Mouse (Mus musculus): ENCODE data around the gene 4933416C03Rik. TPM values are rescaled to one million over a fixed set of nuclear protein-coding genes. Genes with fewer than 3 reads are reported as not detected.

The 4933416C03Rik gene
- total and polyA plus RNA-seq, 3 experiments = not detected

DNA sequence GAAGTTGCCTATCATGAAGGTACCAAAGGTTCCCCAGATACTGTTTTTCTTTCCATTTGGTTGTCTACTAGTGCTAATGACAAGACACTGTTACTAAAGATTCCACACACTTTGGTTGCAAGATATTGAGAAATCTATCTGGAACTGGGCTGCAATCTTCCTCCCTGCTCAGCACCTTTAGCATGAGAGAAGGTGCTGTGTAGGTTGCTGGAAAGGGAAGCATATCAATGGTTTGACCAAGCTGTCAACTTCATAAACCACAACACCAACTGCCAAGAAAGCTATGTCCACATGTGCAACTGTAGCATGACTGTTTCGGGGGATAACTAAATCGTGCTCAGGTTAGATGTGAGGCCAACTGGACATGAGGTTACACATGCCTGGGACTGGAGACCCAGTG lies 7.7 kb upstream of the 4933416C03Rik start:
- Histone ChIP-seq H3K27me3 (ENCODE audit: insufficient read depth, low read length) (no peaks in the 10 kb centered on the region), H3K4me1 (ENCODE audit: insufficient read depth, low read depth, low read length) (no peaks in the 10 kb centered on the region), H3K4me3 (ENCODE audit: low read depth, low read length) (no peak overlapping the region), H3K36me3 (replicated peaks) (no peaks in the 10 kb centered on the region), H3K9me3 (replicated peaks) (peaks cover 6% of the 10 kb centered on the region)
- DNase-seq (ENCODE audit: low spot score) (no peak), ATAC-seq (ENCODE audit: extremely low read depth, insufficient number of reproducible peaks, low FRiP score, poor library complexity, severe bottlenecking) (no peak)
- TF ChIP-seq CTCF (IDR thresholded peaks at IDR 0.05; ENCODE audit: low read depth, low read length) (no peak), TAL1 (conservative IDR thresholded peaks at IDR 0.05; ENCODE audit: low read depth, low read length) (no peak), POLR2AphosphoS5 (IDR thresholded peaks at IDR 0.05; ENCODE audit: insufficient replicate concordance, low read depth, low read length) (no peak), GATA1 (IDR thresholded peaks at IDR 0.05; ENCODE audit: borderline replicate concordance, low read length) (no peak), GATA2 (IDR thresholded peaks at IDR 0.05; ENCODE audit: borderline replicate concordance, low read depth, low read length) (no peak)

DNA sequence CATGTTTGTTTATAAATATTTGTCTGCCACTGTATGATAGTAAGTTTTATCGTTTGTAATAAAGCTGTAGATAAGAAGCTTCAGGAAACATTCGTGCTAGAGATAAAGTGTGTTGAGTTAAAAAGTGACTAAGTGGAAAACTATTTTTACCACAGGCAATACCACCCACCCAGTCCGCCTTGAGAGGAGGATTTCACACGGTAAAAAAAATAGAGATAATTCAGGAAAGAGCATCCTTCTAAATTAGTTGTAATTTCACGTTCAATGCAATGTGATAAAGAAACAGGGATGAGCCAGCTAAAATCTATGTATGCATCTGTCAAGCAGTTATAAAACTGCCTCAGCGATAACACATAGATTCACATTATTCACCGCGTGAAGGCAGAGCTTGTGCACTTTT lies 3.3 kb upstream of the 4933416C03Rik start:
- no peaks in the 10 kb centered on the region for H3K36me3 ChIP-seq (replicated peaks)
- DNase-seq (ENCODE audit: low spot score) (no peak), ATAC-seq (ENCODE audit: extremely low read depth, insufficient number of reproducible peaks, low FRiP score, poor library complexity, severe bottlenecking) (no peak)
- no peak for TF ChIP-seq CTCF (IDR thresholded peaks at IDR 0.05; ENCODE audit: low read depth, low read length)
- TF ChIP-seq TAL1 (conservative IDR thresholded peaks at IDR 0.05; ENCODE audit: low read depth, low read length) = no peak
- no peak for TF ChIP-seq GATA1 (IDR thresholded peaks at IDR 0.05; ENCODE audit: borderline replicate concordance, low read length)
- TF ChIP-seq GATA2 (IDR thresholded peaks at IDR 0.05; ENCODE audit: borderline replicate concordance, low read depth, low read length) = no peak
- no peak for TF ChIP-seq POLR2AphosphoS5 (IDR thresholded peaks at IDR 0.05; ENCODE audit: insufficient replicate concordance, low read depth, low read length)
- H3K4me1 ChIP-seq (ENCODE audit: insufficient read depth, low read depth, low read length) = no peaks in the 10 kb centered on the region
- no peaks in the 10 kb centered on the region; the same call in 1 of the 2 replicates for H3K27me3 ChIP-seq (ENCODE audit: insufficient read depth, low read length)
- no peak overlapping the region for H3K4me3 ChIP-seq (ENCODE audit: low read depth, low read length)
- peaks cover 22% of the 10 kb centered on the region for H3K9me3 ChIP-seq (replicated peaks)

DNA sequence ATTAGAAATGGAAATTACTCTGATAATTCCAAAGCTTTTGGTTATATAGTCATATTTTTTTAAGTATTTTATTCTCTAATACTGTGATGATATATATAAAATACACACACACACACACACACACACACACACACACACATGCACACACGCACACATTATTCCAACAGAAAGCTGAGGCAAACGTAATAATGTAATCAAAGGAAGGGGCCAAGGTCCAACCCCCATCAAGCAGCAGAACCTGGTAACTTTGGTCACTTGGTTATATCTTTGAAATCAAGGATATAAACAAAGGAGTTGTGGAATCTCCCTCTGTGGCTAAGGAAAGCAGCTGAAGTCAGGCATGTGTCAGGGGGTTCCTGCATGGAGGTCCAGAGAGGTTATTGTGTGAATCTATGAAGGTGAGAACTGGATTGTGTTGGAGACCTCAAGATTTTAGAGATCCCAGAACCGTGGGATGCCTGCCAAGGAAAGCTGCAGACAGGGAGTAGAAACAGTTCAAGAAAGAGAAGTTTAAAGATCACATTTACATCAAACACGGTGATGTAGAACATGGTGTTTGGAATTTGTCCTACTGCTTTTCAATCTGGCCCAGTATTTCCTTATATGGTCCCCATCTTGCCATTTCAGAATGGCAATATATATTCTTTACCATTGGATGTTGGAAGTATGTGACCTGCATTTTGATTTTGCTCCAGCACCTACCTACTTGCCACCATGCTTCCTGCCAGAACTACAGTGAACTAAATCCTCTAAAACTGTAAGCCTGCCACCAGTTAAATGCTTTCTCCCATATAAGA lies 2.4 kb upstream of the 4933416C03Rik start:
- Histone ChIP-seq H3K9me3 (replicated peaks) (peaks cover 18% of the 10 kb centered on the region), H3K36me3 (replicated peaks) (no peaks in the 10 kb centered on the region), H3K4me1 (ENCODE audit: insufficient read depth, low read depth, low read length) (no peaks in the 10 kb centered on the region), H3K27me3 (ENCODE audit: insufficient read depth, low read length) (no peaks in the 10 kb centered on the region; the same call in 1 of the 2 replicates), H3K4me3 (ENCODE audit: low read depth, low read length) (no peak overlapping the region)
- ATAC-seq (ENCODE audit: extremely low read depth, insufficient number of reproducible peaks, low FRiP score, poor library complexity, severe bottlenecking) (no peak), DNase-seq (ENCODE audit: low spot score) (no peak)
- TF ChIP-seq GATA2 (IDR thresholded peaks at IDR 0.05; ENCODE audit: borderline replicate concordance, low read depth, low read length) (no peak), CTCF (IDR thresholded peaks at IDR 0.05; ENCODE audit: low read depth, low read length) (no peak), POLR2AphosphoS5 (IDR thresholded peaks at IDR 0.05; ENCODE audit: insufficient replicate concordance, low read depth, low read length) (no peak), TAL1 (conservative IDR thresholded peaks at IDR 0.05; ENCODE audit: low read depth, low read length) (no peak), GATA1 (IDR thresholded peaks at IDR 0.05; ENCODE audit: borderline replicate concordance, low read length) (no peak)

DNA sequence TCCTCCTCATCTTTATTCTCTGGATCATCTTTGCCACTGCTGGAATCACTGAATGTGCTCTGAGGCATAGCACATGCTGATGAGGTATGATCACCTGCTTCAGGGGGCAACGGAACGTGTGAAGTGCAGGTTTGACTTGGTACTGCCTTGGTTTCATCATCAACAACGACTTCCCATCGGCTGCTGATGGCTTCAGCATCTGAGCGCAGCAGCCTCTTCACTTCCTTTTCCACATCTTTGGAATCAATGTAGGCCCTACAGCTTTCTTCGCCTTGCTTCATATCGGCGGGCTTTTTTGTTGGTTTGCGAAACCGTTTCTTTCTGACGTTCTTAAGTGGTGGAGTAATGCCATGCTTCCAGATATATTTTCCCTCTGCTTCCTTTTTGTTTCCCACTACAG lies 849 bp downstream of the 4933416C03Rik start:
- no peak for TF ChIP-seq TAL1 (conservative IDR thresholded peaks at IDR 0.05; ENCODE audit: low read depth, low read length)
- TF ChIP-seq CTCF (IDR thresholded peaks at IDR 0.05; ENCODE audit: low read depth, low read length) = no peak
- no peak for TF ChIP-seq POLR2AphosphoS5 (IDR thresholded peaks at IDR 0.05; ENCODE audit: insufficient replicate concordance, low read depth, low read length)
- TF ChIP-seq GATA2 (IDR thresholded peaks at IDR 0.05; ENCODE audit: borderline replicate concordance, low read depth, low read length) = no peak
- TF ChIP-seq GATA1 (IDR thresholded peaks at IDR 0.05; ENCODE audit: borderline replicate concordance, low read length) = no peak
- Histone ChIP-seq H3K4me1 (ENCODE audit: insufficient read depth, low read depth, low read length) (no peaks in the 10 kb centered on the region), H3K36me3 (replicated peaks) (no peaks in the 10 kb centered on the region), H3K4me3 (ENCODE audit: low read depth, low read length) (no peak overlapping the region), H3K9me3 (replicated peaks) (peaks cover 19% of the 10 kb centered on the region), H3K27me3 (ENCODE audit: insufficient read depth, low read length) (no peaks in the 10 kb centered on the region; the same call in 1 of the 2 replicates)
- DNase-seq (ENCODE audit: low spot score) (no peak), ATAC-seq (ENCODE audit: extremely low read depth, insufficient number of reproducible peaks, low FRiP score, poor library complexity, severe bottlenecking) (no peak)

DNA sequence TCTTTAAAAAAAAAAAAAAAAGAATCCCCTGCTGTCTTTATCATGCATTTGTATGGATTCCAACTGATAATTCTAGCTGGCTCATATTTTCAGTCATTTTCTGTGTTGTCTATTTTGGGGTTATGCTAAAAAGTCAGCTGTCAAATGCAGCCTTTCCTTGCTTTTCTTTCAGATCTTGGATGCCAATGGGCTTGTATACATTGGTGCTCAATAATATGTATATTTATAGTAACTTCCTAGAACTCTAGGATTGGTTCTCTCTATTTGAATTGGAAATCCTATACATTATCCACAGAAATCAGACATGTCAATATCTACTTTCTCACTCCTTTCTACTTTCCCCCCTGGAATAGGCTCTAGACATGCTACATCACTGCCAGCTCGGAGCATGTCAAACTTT lies 5.0 kb downstream of the 4933416C03Rik start:
- Histone ChIP-seq H3K4me3 (ENCODE audit: low read depth, low read length) (no peak overlapping the region), H3K9me3 (replicated peaks) (peaks cover 27% of the 10 kb centered on the region), H3K27me3 (ENCODE audit: insufficient read depth, low read length) (no peaks in the 10 kb centered on the region), H3K36me3 (replicated peaks) (no peaks in the 10 kb centered on the region), H3K4me1 (ENCODE audit: insufficient read depth, low read depth, low read length) (no peaks in the 10 kb centered on the region)
- no peak for TF ChIP-seq CTCF (IDR thresholded peaks at IDR 0.05; ENCODE audit: low read depth, low read length)
- TF ChIP-seq POLR2AphosphoS5 (IDR thresholded peaks at IDR 0.05; ENCODE audit: insufficient replicate concordance, low read depth, low read length) = no peak
- no peak for TF ChIP-seq TAL1 (conservative IDR thresholded peaks at IDR 0.05; ENCODE audit: low read depth, low read length)
- no peak for TF ChIP-seq GATA2 (IDR thresholded peaks at IDR 0.05; ENCODE audit: borderline replicate concordance, low read depth, low read length)
- no peak for DNase-seq (ENCODE audit: low spot score)
- ATAC-seq (ENCODE audit: extremely low read depth, insufficient number of reproducible peaks, low FRiP score, poor library complexity, severe bottlenecking) = no peak

DNA sequence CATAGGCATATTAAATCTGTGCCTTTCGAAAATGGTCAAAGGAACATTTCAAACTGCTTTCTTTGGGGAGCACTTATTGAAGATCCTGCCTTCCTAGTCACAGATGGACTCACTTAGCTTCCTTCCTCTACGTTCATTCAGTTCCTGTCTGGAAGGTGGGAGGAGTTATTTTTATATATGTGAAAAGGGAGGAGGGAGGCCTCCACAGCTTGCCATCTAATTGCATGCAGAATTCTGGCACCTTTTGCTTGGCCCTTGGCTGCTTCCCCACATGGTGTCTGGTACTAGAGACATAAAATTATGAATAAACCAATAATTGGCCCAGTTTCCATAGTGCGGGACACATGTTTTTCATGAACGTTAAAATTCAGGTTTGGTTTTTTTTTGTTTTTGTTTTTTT lies 5.5 kb downstream of the 4933416C03Rik start:
- TF ChIP-seq GATA1 (IDR thresholded peaks at IDR 0.05; ENCODE audit: borderline replicate concordance, low read length) (no peak), GATA2 (IDR thresholded peaks at IDR 0.05; ENCODE audit: borderline replicate concordance, low read depth, low read length) (no peak), TAL1 (conservative IDR thresholded peaks at IDR 0.05; ENCODE audit: low read depth, low read length) (no peak), CTCF (IDR thresholded peaks at IDR 0.05; ENCODE audit: low read depth, low read length) (no peak), POLR2AphosphoS5 (IDR thresholded peaks at IDR 0.05; ENCODE audit: insufficient replicate concordance, low read depth, low read length) (no peak)
- Histone ChIP-seq H3K36me3 (replicated peaks) (no peaks in the 10 kb centered on the region), H3K4me3 (ENCODE audit: low read depth, low read length) (no peak overlapping the region), H3K9me3 (replicated peaks) (peaks cover 21% of the 10 kb centered on the region), H3K4me1 (ENCODE audit: insufficient read depth, low read depth, low read length) (no peaks in the 10 kb centered on the region), H3K27me3 (ENCODE audit: insufficient read depth, low read length) (no peaks in the 10 kb centered on the region)
- DNase-seq (ENCODE audit: low spot score) (no peak), ATAC-seq (ENCODE audit: extremely low read depth, insufficient number of reproducible peaks, low FRiP score, poor library complexity, severe bottlenecking) (no peak)

All from G1E (cell line).